Mouse (Mus musculus) liver, embryonic 18 days (tissue): ENCODE results near the gene Cox14. TPM values are rescaled to one million over a fixed set of nuclear protein-coding genes. Genes with fewer than 3 reads are reported as not detected.

Experiments used
- polyA plus RNA-seq: library from polyadenylated mRNA; depleted of rRNA; stranded (reverse); fragments of >200 nt; gene quantifications from 2 replicates; pipeline ENCODE4 v1.2.3, GENCODE M21; 2012; rRNA removed

The Cox14 gene
- 91.2 and 107 TPM in 2 replicates for polyA plus RNA-seq

GRCm38 (mm10) chr15:99725341-99726155, at the start of gene Cox14:
Cox14 (plus strand) TSS chr15:99725618.

GRCm38 (mm10) chr15:99701999-99702900, 23.2 kb upstream of the Cox14 start, which contains the start of gene Smarcd1:
Smarcd1 (plus strand) TSS chr15:99702129.

GRCm38 (mm10) chr15:99705440-99706048, 19.9 kb upstream of the Cox14 start, which contains the start of gene Gm17349:
Gm17349 (minus strand) TSS chr15:99705490.

GRCm38 (mm10) chr15:99717386-99718334, 7.8 kb upstream of the Cox14 start, which contains the start of gene Gpd1:
Gpd1 (plus strand) TSS chr15:99717515.

GRCm38 (mm10) chr15:99772881-99772924, 47.3 kb downstream of the Cox14 start, which contains the start of gene Cers5:
Cers5 (minus strand) TSS chr15:99772885.

Other genes starting within 250 kb of the Cox14 start
- not detected in 2 replicates for gene Faim2, start 197.5 kb upstream of the Cox14 start, polyA plus RNA-seq
- gene Aqp2, start 146.6 kb upstream of the Cox14 start, polyA plus RNA-seq: not detected in 2 replicates
- gene Aqp5, start 134.8 kb upstream of the Cox14 start, polyA plus RNA-seq: not detected in 2 replicates
- not detected in 2 replicates for gene Aqp6, start 124.2 kb upstream of the Cox14 start, polyA plus RNA-seq
- gene Racgap1, start 74.0 kb upstream of the Cox14 start, polyA plus RNA-seq: 29.8 and 32.5 TPM in 2 replicates
- gene Asic1, start 55.2 kb upstream of the Cox14 start, polyA plus RNA-seq: 0.08 and 0.11 TPM in 2 replicates
- 5.7 and 7.1 TPM in 2 replicates for gene Smarcd1, start 23.5 kb upstream of the Cox14 start, polyA plus RNA-seq
- not detected in 2 replicates for gene Gm17349, start 20.1 kb upstream of the Cox14 start, polyA plus RNA-seq
- 48.8 and 59.5 TPM in 2 replicates for gene Gpd1, start 8.1 kb upstream of the Cox14 start, polyA plus RNA-seq
- 5.6 and 6.3 TPM in 2 replicates for gene Cers5, start 47.3 kb downstream of the Cox14 start, polyA plus RNA-seq
- gene Lima1, start 149.8 kb downstream of the Cox14 start, polyA plus RNA-seq: 9.1 and 9.6 TPM in 2 replicates
- gene Fam186a, start 241.4 kb downstream of the Cox14 start, polyA plus RNA-seq: not detected in 2 replicates
- gene Larp4, start 244.4 kb downstream of the Cox14 start, polyA plus RNA-seq: 15.3 and 19.0 TPM in 2 replicates